Mouse (Mus musculus): ENCODE results near the gene Arhgef25.
A peak's percentile ranks its signal among the peaks of the same experiment; 100 is the strongest.

- TF ChIP-seq CTCF (IDR thresholded peaks at IDR 0.05; ENCODE audit: borderline replicate concordance, control insufficient read depth, extremely low read depth, insufficient read depth, low read length, poor library complexity) (no peak), POLR2A (IDR thresholded peaks at IDR 0.05; ENCODE audit: control insufficient read depth, extremely low read depth, insufficient read depth, low read length, poor library complexity) (0 out of 2 replicates have a peak, but pooled peaks have one; percentile 33)
These were observed 54.6 kb downstream of the Arhgef25 start for GRCm38 (mm10) chr10:127135118-127135836.

Measured in thymus, adult 2 months (tissue).